Mouse (Mus musculus): Measurements from ENCODE around the gene Tmem35b.
"Not testable (repeated sequence)": the region's sequence is repeated elsewhere in the genome, so short reads cannot be mapped to it uniquely, and the experiment has no call there.

Tmem35b gene

DNA sequence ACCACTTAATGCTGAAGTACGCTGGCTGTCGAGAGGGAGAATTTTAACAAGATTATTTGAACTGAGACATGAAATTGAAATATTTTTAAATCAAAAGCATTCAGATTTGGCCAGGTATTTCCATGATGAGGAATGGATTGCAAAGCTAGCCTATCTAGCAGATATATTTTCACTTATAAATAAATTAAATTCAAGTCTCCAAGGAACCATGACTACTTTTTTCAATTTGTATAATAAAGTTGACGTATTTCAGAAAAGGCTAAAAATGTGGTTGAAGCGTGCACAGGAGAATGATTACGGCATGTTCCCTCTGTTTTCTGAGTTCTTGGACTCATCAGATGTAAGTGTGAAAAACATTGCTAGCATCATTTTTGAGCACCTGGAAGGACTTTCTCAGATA lies at the start of gene Tmem35b:
TSS of gene Tmem35b (plus strand) at position 301 of the 400 bp plus-strand sequence.
- in situ Hi-C loops (cut with MboI, MseI) = no loop called here

DNA sequence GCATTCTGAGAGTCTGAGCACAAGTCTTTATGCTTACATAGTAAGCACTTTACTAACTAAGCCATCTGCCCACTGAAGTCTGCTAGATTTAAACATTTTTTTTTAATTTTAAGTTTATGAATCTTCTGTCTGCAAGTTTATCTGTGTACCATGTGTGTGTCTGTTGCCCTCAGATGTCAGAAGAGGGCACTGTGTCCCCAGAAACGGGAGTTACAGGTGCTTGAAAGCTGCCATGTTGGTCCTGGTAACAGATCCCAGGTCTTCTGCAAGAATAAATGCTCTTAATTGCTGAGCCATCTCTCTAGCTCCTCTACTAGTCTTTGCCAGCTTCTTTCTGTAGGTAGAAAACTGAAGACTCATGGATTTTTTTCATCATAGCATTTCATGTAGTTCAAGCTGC lies 48.6 kb upstream of the Tmem35b start:
- in situ Hi-C loops (cut with MboI, MseI) = loop anchor here in 1 of 2 experiments (5.0 kb wide), 1 partner anchor 97 kb away; no protein-coding TSS in a partner anchor

DNA sequence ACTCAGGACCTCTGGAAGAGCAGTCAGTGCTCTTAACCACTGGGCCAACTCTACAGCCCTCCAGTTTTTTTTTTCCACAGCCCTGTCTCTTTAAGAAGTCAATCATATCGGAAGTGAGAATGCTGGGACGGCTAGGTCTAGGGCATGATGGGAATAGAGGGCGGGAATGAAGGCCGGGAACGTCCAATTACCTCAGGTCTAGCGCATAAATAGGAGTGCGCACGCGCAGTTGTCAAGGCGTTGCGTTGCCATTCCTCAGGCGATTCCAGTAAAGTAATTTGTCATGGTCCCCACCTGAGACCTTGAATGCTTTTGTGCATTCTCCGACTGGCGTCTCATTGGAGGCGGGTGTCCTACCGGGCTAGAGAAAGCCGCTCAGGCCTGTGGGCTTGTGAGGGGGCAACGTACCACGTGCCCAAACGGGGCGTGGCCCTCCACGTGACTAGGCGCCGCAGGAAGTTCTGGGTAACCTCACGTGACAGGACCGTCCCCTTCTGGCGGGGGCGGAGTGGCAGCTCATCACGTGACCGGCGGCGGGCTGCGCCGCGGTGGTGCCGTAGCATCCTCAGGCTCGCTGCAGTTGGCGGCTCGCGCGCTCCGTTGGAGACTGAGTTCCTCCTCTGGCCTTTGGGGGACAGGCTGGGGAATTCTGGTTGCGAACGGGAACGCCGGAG lies 46.5 kb upstream of the Tmem35b start, which contains the start of gene Zmym6:
TSS of gene Zmym6 (plus strand) at position 509 of the 674 bp plus-strand sequence.
- in situ Hi-C loops (cut with MboI, MseI) = no loop called here

- in situ Hi-C loops (cut with MboI, MseI) = no loop called here
Observed at GRCm38 (mm10) chr4:127080806-127081205, 42.7 kb upstream of the Tmem35b start.

DNA sequence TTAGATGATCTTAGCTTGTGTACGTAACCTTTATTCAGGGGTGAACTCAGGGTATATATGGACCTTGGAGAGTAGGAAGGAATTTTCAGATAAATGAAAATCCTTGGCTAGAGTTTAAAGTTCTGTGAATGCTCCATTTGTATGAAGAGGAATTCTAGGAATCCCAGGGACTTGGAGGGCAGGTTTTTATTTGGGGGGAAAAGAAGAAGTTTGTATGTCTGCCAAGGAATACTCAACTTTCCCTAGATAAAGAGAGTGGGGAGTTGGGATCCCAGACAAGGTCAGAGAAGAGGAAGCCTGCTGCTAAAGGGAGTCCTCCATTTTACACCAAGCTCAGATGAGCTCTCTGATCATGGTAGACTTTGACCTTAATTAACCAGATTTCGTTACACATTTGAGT lies 40.4 kb upstream of the Tmem35b start:
- in situ Hi-C loops (cut with MboI, MseI) = no loop called here

DNA sequence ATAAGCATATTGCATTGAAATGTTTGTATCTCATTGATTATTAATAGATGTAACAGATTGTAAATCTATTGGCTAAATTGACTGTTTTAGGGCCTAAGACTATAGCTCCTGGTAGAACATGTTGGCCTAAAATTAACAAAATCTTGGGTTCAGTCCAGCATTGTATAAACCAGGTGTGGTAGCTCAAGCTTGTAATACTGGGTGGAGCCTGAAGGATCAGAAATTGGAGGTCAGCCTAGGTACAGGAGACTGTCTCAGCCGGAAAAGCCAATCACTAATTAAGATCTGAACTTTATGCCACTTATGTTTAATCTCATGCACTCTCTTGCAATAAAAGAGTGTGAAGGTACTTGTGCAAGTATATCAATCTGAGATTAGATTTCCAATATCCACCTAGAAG lies 37.7 kb upstream of the Tmem35b start:
- in situ Hi-C loops (cut with MboI, MseI) = no loop called here

GRCm38 (mm10) chr4:127091188-127091587 lies 32.3 kb upstream of the Tmem35b start:
- in situ Hi-C loops (cut with MboI, MseI) = no loop called here

- in situ Hi-C loops (cut with MboI, MseI) = no loop called here
Observed at GRCm38 (mm10) chr4:127095090-127095489, 28.4 kb upstream of the Tmem35b start.

GRCm38 (mm10) chr4:127099552-127099951 lies 23.9 kb upstream of the Tmem35b start:
- in situ Hi-C loops (cut with MboI, MseI) = not testable (repeated sequence)

- in situ Hi-C loops (cut with MboI, MseI) = no loop called here
Observed at GRCm38 (mm10) chr4:127107566-127107965, 15.9 kb upstream of the Tmem35b start.

GRCm38 (mm10) chr4:127110570-127110969 lies 12.9 kb upstream of the Tmem35b start:
- in situ Hi-C loops (cut with MboI, MseI) = no loop called here

DNA sequence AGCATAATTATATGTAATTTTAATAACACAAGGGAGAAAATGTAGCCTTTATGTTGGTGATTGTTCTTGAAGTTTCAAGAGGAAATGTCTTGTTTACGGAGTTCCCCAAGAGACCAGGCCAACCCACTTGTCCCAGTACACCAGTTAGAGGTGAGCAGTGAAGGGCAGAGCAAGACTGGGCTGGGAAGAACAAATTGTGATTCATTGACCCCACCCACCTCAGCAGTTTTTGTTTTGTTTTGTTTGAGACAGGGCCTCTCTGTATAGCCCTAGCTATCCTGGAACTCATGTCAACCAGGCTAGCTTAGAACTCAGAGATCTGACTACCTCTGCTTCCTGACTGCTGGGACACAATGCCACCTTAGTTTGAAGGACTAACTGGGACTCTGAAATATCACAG lies 840 bp downstream of the Tmem35b start:
- in situ Hi-C loops (cut with MboI, MseI) = no loop called here

- in situ Hi-C loops (cut with MboI, MseI) = no loop called here
Observed at GRCm38 (mm10) chr4:127125834-127126463, 2.5 kb downstream of the Tmem35b start.

- in situ Hi-C loops (cut with MboI, MseI) = no loop called here
Observed at GRCm38 (mm10) chr4:127134687-127135086, 11.2 kb downstream of the Tmem35b start.

GRCm38 (mm10) chr4:127137591-127137990 lies 14.1 kb downstream of the Tmem35b start:
- in situ Hi-C loops (cut with MboI, MseI) = no loop called here

- in situ Hi-C loops (cut with MboI, MseI) = no loop called here
Observed at GRCm38 (mm10) chr4:127138486-127138885, 15.0 kb downstream of the Tmem35b start.

DNA sequence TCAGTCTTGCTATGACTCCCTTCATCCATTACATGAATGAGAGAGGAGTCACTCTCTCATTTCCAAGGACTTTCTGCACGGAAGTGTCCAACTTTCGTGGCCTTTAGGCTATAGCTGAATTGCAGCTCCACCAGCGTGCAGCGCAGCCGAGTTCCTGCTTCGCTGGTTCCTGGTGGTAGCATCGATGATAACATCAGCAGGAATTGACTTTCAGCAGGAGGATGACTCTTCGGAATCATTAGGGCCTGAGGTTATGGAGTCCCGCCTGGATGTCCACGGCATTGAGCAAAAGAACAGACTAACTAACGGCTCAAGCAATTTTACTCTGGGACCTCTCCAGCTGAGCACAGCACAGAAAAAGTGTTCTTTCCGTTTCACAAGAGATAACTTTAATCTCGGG lies 26.5 kb downstream of the Tmem35b start:
- in situ Hi-C loops (cut with MboI, MseI) = loop anchor here in 1 of 2 experiments (10.0 to 25.0 kb wide), 2 partner anchors 1037 to 1685 kb away; no protein-coding TSS in a partner anchor

- in situ Hi-C loops (cut with MboI, MseI) = loop anchor here in 1 of 2 experiments (10.0 to 25.0 kb wide), 2 partner anchors 1034 to 1689 kb away; no protein-coding TSS in a partner anchor
Observed at GRCm38 (mm10) chr4:127153345-127153744, 29.9 kb downstream of the Tmem35b start.

- in situ Hi-C loops (cut with MboI, MseI) = loop anchor here in 1 of 2 experiments (10.0 to 25.0 kb wide), 2 partner anchors 1032 to 1691 kb away; no protein-coding TSS in a partner anchor
Observed at GRCm38 (mm10) chr4:127155757-127156156, 32.3 kb downstream of the Tmem35b start.

DNA sequence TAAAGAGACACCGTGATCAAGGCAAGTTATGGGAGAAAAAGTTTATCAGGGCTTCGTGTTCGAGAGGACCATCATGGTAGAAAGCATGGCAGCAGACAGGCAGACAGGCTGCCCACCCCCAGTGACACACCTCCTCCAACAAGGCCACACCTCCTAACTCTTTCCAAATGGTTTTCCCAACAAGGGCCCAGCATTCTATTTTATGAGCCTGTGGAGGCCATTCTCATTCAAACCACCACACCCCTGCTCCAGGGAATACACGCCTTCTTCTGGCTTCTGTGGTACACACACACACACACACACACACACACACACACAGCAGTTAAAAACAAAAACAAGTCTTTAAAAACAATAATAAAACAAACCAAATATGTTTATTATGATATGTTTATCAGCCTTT lies 34.3 kb downstream of the Tmem35b start:
- in situ Hi-C loops (cut with MboI, MseI) = loop anchor here in 1 of 2 experiments (10.0 to 25.0 kb wide), 2 partner anchors 1030 to 1693 kb away; no protein-coding TSS in a partner anchor

DNA sequence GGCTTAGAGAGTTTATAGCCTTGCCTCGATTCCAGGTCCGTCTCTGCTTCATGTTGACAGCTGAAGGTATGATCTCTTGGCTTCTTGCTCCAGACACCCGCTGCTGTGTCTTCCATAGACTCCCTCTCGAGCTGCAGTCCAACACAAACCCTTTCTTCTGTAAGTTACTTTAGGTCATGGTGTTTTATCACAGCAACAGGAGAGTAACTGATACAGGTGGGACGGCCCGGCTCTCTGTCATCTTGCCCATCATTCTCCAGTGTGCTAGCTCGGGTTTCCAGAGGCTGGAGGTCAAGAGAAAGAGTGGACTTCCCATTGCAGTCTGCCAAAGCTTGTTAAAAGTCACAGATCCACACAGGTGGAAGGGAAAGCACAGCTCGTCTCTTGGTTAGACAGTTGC lies 40.4 kb downstream of the Tmem35b start:
- in situ Hi-C loops (cut with MboI, MseI) = loop anchor here in 1 of 2 experiments (25.0 kb wide), 1 partner anchor 1023 kb away; no protein-coding TSS in a partner anchor

DNA sequence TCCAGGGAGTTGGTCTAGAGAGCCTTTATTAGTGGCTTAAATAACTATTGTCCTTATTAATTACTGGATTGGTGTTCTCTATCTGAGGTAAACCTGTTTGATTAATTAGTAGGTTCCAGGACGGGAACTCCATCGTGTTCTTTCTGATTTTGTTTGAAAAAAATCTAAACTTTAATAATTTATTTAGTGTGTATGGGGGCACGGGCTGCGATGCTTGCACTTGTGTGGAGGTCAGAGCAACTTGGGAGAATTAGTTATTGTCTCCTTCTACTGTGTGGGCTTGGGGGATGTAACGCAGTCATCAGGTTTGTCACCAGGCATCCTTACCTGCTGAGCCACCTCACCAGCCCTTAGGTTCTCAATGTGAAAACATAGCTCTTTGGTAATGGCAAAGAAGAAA lies 43.6 kb downstream of the Tmem35b start:
- in situ Hi-C loops (cut with MboI, MseI) = loop anchor here in 1 of 2 experiments (25.0 kb wide), 1 partner anchor 1020 kb away; no protein-coding TSS in a partner anchor
